Mouse (Mus musculus): ENCODE results near the gene Faap20. TPM values are rescaled to one million over a fixed set of nuclear protein-coding genes. Genes with fewer than 3 reads are reported as not detected.

Gene Faap20
- total and polyA plus RNA-seq, 3 experiments = 18.6 to 34.4 TPM; not detected in 1

DNA sequence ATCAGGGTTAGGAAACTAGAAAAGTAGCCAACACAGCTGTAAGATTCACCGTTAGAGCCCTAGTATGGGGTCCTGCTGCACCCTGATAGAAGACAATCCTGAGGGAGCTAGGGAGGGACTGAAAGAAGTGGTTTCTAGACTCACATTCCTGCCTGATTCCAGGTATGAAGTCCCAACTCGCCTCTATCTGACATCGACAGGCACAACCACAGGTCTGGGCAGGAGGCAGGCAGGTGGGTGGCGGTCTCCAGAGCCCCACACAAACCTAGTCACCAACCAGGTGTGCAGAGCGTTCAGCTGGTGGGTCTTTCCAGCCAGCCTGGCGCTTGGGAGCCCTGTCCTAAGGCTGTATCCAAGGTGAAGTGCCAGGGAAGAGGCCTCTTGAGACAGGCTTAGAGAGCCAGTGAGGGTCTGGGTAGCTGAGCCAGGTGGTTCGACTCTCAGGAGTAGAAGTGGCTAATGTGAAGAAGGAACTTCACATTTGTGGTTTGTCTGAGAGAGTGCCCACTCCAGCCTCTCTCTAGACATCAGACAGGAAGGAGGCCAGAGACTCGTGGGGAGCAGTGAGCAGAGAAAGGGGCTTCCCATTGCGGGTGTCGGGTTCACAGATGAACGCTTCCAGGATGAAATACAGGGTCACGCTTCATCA, 12.7 kb upstream of the Faap20 start:
- Histone ChIP-seq H3K9ac (ENCODE audit: control insufficient read depth, low read depth, low read length, poor library complexity, severe bottlenecking) (no peak overlapping the region), H3K27ac (ENCODE audit: control insufficient read depth, low read depth, low read length) (no peak overlapping the region), H3K36me3 (ENCODE audit: control insufficient read depth in 1 of 2, insufficient read depth in 2 of 2, low read length in 2 of 2) (peaks cover 0 to 2% of the 10 kb centered on the region in 2 experiments; a peak in 1 of 4 replicates), H3K27me3 (ENCODE audit: control insufficient read depth in 1 of 2, insufficient read depth in 2 of 2, low read length in 2 of 2) (no peaks in the 10 kb centered on the region; a peak in 2 of 4 replicates), H3K4me1 (ENCODE audit: control insufficient read depth in 1 of 2, insufficient read depth in 2 of 2, low read length in 2 of 2) (0 out of 4 replicates have a peak, but pooled peaks cover 0 to 10% of the 10 kb centered on the region in 2 experiments), H3K9me3 (replicated peaks; ENCODE audit: insufficient read depth, low read length) (no peaks in the 10 kb centered on the region), H3K4me3 (ENCODE audit: control insufficient read depth in 1 of 2, insufficient read depth in 1 of 2, low read depth in 2 of 2, low read length in 2 of 2) (no peak overlapping the region), H3K79me2 (ENCODE audit: control insufficient read depth, insufficient read depth, low read length, poor library complexity) (no peaks in the 10 kb centered on the region)
- no peak for TF ChIP-seq CTCF (IDR thresholded peaks at IDR 0.05 in 2 of 3, conservative IDR thresholded peaks at IDR 0.05 in 1 of 3; ENCODE audit: control insufficient read depth in 1 of 3, insufficient read depth in 1 of 3, low read depth in 2 of 3, low read length in 3 of 3, poor library complexity in 1 of 3, severe bottlenecking in 1 of 3)
- TF ChIP-seq TCF12 (IDR thresholded peaks at IDR 0.05; ENCODE audit: low read depth, low read length) = no peak
- no peak for TF ChIP-seq SMC3 (IDR thresholded peaks at IDR 0.05; ENCODE audit: low read depth, low read length)
- DNase-seq (ENCODE audit: low read depth, low spot score) = no peak

DNA sequence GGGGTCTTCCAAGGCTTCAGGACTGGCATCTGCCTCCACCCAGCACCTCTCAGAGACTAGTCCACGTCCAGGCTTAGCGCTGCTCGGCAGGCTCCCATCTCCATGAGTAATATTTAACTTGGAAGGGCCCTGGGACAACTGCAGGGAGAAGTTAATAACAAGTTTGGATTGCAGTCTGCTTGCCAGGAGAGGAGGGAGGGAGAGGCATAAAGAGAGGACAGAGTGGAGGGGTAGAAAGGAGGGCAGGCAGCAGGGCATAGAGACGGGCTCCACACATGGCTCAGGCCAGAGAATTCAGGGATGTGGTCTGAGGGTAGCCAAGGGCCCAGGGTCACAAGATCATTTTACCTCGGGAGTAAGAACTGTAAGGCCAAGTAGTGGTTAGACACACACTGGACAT, 11.3 kb upstream of the Faap20 start:
- Histone ChIP-seq H3K9ac (ENCODE audit: control insufficient read depth, low read depth, low read length, poor library complexity, severe bottlenecking) (no peak overlapping the region), H3K79me2 (ENCODE audit: control insufficient read depth, insufficient read depth, low read length, poor library complexity) (no peaks in the 10 kb centered on the region), H3K27ac (ENCODE audit: control insufficient read depth, low read depth, low read length) (no peak overlapping the region), H3K4me1 (ENCODE audit: control insufficient read depth in 1 of 2, insufficient read depth in 2 of 2, low read length in 2 of 2) (0 out of 4 replicates have a peak, but pooled peaks cover 0 to 10% of the 10 kb centered on the region in 2 experiments), H3K4me3 (ENCODE audit: control insufficient read depth in 1 of 2, insufficient read depth in 1 of 2, low read depth in 2 of 2, low read length in 2 of 2) (no peak overlapping the region), H3K27me3 (ENCODE audit: control insufficient read depth in 1 of 2, insufficient read depth in 2 of 2, low read length in 2 of 2) (peaks cover 2 to 6% of the 10 kb centered on the region in 2 experiments; a peak in 2 of 4 replicates), H3K36me3 (ENCODE audit: control insufficient read depth in 1 of 2, insufficient read depth in 2 of 2, low read length in 2 of 2) (peaks cover 0 to 2% of the 10 kb centered on the region in 2 experiments; a peak in 1 of 4 replicates), H3K9me3 (replicated peaks; ENCODE audit: insufficient read depth, low read length) (no peaks in the 10 kb centered on the region)
- TF ChIP-seq CHD2 (IDR thresholded peaks at IDR 0.05; ENCODE audit: low read length) = no peak
- no peak for TF ChIP-seq TAL1 (IDR thresholded peaks at IDR 0.05; ENCODE audit: low read length)
- TF ChIP-seq SIN3A (IDR thresholded peaks at IDR 0.05; ENCODE audit: low read length) = no peak
- TF ChIP-seq JUND (IDR thresholded peaks at IDR 0.05; ENCODE audit: low read depth, low read length) = no peak
- TF ChIP-seq UBTF (IDR thresholded peaks at IDR 0.05; ENCODE audit: borderline replicate concordance, insufficient read depth, low read depth, low read length) = no peak
- no peak for TF ChIP-seq MXI1 (IDR thresholded peaks at IDR 0.05; ENCODE audit: low read depth, low read length)
- TF ChIP-seq ZKSCAN1 (IDR thresholded peaks at IDR 0.05; ENCODE audit: low read depth, low read length) = no peak
- TF ChIP-seq NRF1 (IDR thresholded peaks at IDR 0.05; ENCODE audit: insufficient read depth, low read depth, low read length, poor library complexity, severe bottlenecking) = no peak
- no peak for TF ChIP-seq CTCF (IDR thresholded peaks at IDR 0.05 in 2 of 3, conservative IDR thresholded peaks at IDR 0.05 in 1 of 3; ENCODE audit: control insufficient read depth in 1 of 3, insufficient read depth in 1 of 3, low read depth in 2 of 3, low read length in 3 of 3, poor library complexity in 1 of 3, severe bottlenecking in 1 of 3)
- no peak for TF ChIP-seq USF1 (IDR thresholded peaks at IDR 0.05; ENCODE audit: low read depth, low read length)
- DNase-seq (ENCODE audit: low read depth, low spot score) = no peak

DNA sequence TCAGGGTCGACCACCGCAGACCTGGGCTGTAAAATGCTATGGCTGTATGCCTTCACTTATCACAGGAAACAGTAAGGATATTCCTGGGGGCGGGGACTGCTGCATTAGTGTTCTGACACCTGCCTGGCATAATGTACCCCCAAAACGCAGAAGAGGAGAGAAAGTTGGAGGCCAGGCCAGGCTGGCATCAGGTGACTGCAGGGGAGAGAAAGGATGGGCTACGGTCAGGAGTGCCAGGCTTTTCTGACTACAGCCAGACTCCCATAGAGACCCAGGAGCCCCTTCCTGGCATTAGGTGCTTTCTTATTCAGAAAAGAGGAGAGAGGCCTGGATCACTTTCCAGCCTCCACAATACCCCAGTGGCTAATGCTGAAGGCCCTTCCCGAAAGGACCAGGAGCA, 10.1 kb upstream of the Faap20 start:
- H3K4me1 ChIP-seq (ENCODE audit: control insufficient read depth in 1 of 2, insufficient read depth in 2 of 2, low read length in 2 of 2) = 0 out of 4 replicates have a peak, but pooled peaks cover 0 to 7% of the 10 kb centered on the region in 2 experiments
- H3K9me3 ChIP-seq (replicated peaks; ENCODE audit: insufficient read depth, low read length) = no peaks in the 10 kb centered on the region
- no peak overlapping the region for H3K27ac ChIP-seq (ENCODE audit: control insufficient read depth, low read depth, low read length)
- DNase-seq (ENCODE audit: low read depth, low spot score) = no peak
- no peak overlapping the region for H3K4me3 ChIP-seq (ENCODE audit: control insufficient read depth in 1 of 2, insufficient read depth in 1 of 2, low read depth in 2 of 2, low read length in 2 of 2)
- TF ChIP-seq EP300 (IDR thresholded peaks at IDR 0.05; ENCODE audit: low read depth in 1 of 2, low read length in 2 of 2) = no peak
- TF ChIP-seq MAZ (IDR thresholded peaks at IDR 0.05; ENCODE audit: low read depth, low read length) = no peak
- TF ChIP-seq ZC3H11A (IDR thresholded peaks at IDR 0.05; ENCODE audit: low read depth, low read length) = no peak
- no peak for TF ChIP-seq JUND (IDR thresholded peaks at IDR 0.05; ENCODE audit: low read depth, low read length)
- no peak for TF ChIP-seq RAD21 (IDR thresholded peaks at IDR 0.05; ENCODE audit: low read depth, low read length)
- H3K36me3 ChIP-seq (ENCODE audit: control insufficient read depth in 1 of 2, insufficient read depth in 2 of 2, low read length in 2 of 2) = peaks cover 0 to 2% of the 10 kb centered on the region in 2 experiments; a peak in 1 of 4 replicates
- no peak overlapping the region for H3K9ac ChIP-seq (ENCODE audit: control insufficient read depth, low read depth, low read length, poor library complexity, severe bottlenecking)
- H3K79me2 ChIP-seq (ENCODE audit: control insufficient read depth, insufficient read depth, low read length, poor library complexity) = no peaks in the 10 kb centered on the region
- H3K27me3 ChIP-seq (ENCODE audit: control insufficient read depth in 1 of 2, insufficient read depth in 2 of 2, low read length in 2 of 2) = peaks cover 2 to 6% of the 10 kb centered on the region in 2 experiments; a peak in 2 of 4 replicates

Data from MEL (cell line).